Mouse (Mus musculus) heart, embryonic 10.5 days (tissue): ENCODE data around the gene Cfap299. TPM values are rescaled to one million over a fixed set of nuclear protein-coding genes. Genes with fewer than 3 reads are reported as not detected.

Source experiments
- DNase-seq: peaks from one replicate; pipeline ENCODE4 v3.0.0-alpha.2; 2017; ENCODE audit warnings: low spot score
- H3K27ac ChIP-seq: fragments of 300-500 bp; sonication (generic); 2 replicates; pipeline ENCODE4 v1.5.1; 2016; ENCODE audit warnings: mild to moderate bottlenecking
- H3K27me3 ChIP-seq: fragments of 300-500 bp; sonication (generic); 2 replicates; pipeline ENCODE4 v1.6.1; 2016; ENCODE audit warnings: mild to moderate bottlenecking; ENCODE audit not compliant: poor library complexity, insufficient read depth, severe bottlenecking
- H3K36me3 ChIP-seq: fragments of 300-500 bp; sonication (generic); 2 replicates; pipeline ENCODE4 v1.6.1; 2016; ENCODE audit warnings: mild to moderate bottlenecking, moderate library complexity
- H3K4me1 ChIP-seq: fragments of 300-500 bp; sonication (generic); 2 replicates; pipeline ENCODE4 v1.6.1; 2016; ENCODE audit warnings: mild to moderate bottlenecking
- H3K4me3 ChIP-seq: fragments of 300-500 bp; sonication (generic); 2 replicates; pipeline ENCODE4 v1.5.1; 2016; ENCODE audit warnings: mild to moderate bottlenecking, moderate library complexity
- H3K9me3 ChIP-seq: fragments of 300-500 bp; sonication (generic); 2 replicates; pipeline ENCODE4 v1.6.1; 2016; ENCODE audit warnings: mild to moderate bottlenecking, moderate library complexity
- WGBS: fragments of 180-500 bp; shearing (Covaris S2); methylation state at CpG from one replicate; pipeline ENCODE4 v1.1.7; 2016; 5-methylcytosine and 5-hydroxymethylcytosine counted together
- polyA plus RNA-seq: library from polyadenylated mRNA; unstranded; fragments of >200 nt; fragmentation: Nextera tagmentation; extraction: Ambion mirVana; gene quantifications from 2 replicates; pipeline ENCODE4 v1.2.1, GENCODE M21; 2016

The Cfap299 gene
- polyA plus RNA-seq, 1 experiment from 2014 or later: 0.68 TPM

DNA sequence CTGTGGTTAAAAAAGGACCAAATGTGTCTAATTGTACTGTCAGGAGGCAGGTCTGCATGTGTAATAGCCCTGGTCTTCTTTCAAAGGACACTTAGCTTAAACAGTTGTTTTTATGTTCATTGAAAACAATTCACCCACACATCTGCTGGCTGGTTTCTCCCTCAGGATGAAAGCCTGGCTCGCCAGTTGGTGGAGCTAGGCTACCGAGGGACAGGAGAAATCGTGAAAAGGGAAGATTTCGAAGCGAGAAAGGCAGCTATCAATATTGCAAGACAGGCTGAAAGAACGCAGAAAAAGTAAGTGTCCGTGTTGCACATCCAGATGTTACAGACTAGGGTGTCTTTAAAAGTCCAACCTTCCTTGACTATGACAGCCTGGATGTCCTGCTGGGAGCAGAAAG lies 17.0 kb downstream of the Cfap299 start:
- Histone ChIP-seq H3K27me3 (no peaks in the 10 kb centered on the region), H3K36me3 (no peaks in the 10 kb centered on the region), H3K27ac (no peak overlapping the region), H3K9me3 (no peaks in the 10 kb centered on the region), H3K4me1 (no peaks in the 10 kb centered on the region), H3K4me3 (no peak overlapping the region)
- DNase-seq: no peak
- WGBS: 81% methylated on average over 7 of the region's 7 CpGs

DNA sequence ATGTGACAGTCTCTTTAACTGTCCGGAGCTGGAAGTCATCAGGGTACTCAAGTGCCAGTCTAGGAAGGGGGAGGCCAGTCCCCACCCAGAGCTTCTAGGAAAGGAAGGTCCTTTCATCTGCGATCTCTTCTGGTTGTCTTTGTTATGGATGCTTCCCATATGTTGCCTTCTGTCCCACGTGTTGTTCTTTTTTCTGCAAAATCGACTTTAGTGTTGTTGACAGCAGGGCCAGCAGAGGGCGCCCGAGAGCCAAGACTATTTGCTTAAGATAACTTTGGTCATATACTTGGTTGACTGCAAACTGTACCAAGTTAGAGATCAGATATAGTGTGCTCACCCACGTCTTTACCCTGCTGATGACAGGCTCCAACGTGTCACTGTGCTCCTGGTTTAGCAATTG lies 19.5 kb downstream of the Cfap299 start:
- no peaks in the 10 kb centered on the region for H3K9me3 ChIP-seq
- 17% methylated on average over 8 of the region's 8 CpGs for WGBS
- H3K4me3 ChIP-seq: no peak overlapping the region
- no peak overlapping the region for H3K27ac ChIP-seq
- H3K27me3 ChIP-seq: no peaks in the 10 kb centered on the region
- DNase-seq: no peak
- no peaks in the 10 kb centered on the region for H3K4me1 ChIP-seq
- H3K36me3 ChIP-seq: no peaks in the 10 kb centered on the region

DNA sequence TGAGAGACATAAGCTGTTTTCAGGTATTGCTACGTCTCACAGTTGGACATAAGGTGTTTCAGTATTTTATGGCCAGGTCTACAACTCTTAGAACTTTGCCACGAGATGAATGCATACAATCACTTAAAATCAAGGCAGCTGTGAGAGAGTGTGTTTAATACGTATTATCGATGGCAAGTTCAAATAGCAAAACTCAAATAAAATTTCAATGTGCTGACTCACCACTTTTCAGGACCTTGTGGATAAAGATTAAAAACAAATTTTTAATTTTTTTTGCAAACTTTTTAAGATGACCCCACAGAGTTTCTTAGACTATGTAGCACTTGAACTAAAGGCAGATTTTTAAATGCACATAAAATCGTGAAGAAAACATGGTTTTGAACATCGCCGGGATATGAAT lies 30.8 kb downstream of the Cfap299 start:
- WGBS: 90% methylated on average over 7 of the region's 7 CpGs
- H3K27me3 ChIP-seq: no peaks in the 10 kb centered on the region
- H3K4me1 ChIP-seq: no peaks in the 10 kb centered on the region
- H3K36me3 ChIP-seq: no peaks in the 10 kb centered on the region
- DNase-seq: no peak
- no peaks in the 10 kb centered on the region for H3K9me3 ChIP-seq
- H3K27ac ChIP-seq: no peak overlapping the region
- no peak overlapping the region for H3K4me3 ChIP-seq

DNA sequence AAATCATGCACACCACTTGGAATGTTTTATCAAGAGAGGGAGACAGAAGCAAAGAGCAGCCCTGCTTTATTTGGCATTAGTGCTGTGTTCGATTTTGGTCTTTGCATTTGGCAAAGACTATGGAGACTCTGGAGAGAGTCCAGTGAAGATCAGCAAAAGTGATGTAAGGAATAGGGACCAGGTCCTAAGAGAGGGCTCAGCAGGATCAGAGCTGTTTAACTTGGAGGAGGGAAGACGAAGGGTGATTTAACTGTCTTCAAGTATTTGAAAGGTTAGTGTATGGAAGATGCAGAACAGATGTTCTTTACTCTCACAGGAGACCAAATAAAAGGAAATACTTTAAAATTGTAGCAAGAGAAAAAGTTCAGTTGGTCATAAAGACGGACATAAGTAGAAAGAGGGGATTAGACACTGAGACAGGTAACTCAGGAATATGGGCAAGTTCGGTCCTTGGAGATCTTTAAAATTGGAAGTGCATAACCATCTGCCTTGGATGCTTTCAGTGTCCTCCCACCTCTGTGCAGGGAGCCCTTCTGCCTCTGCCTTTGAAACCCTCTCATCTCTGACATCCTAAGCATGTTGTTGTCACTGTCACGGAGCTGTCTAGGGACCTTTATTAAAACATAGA lies 31.8 kb downstream of the Cfap299 start:
- Histone ChIP-seq H3K4me1 (no peaks in the 10 kb centered on the region), H3K9me3 (no peaks in the 10 kb centered on the region), H3K27me3 (no peaks in the 10 kb centered on the region), H3K27ac (no peak overlapping the region), H3K4me3 (no peak overlapping the region), H3K36me3 (no peaks in the 10 kb centered on the region)
- DNase-seq: no peak
- WGBS: 81% methylated on average over 5 of the region's 5 CpGs

DNA sequence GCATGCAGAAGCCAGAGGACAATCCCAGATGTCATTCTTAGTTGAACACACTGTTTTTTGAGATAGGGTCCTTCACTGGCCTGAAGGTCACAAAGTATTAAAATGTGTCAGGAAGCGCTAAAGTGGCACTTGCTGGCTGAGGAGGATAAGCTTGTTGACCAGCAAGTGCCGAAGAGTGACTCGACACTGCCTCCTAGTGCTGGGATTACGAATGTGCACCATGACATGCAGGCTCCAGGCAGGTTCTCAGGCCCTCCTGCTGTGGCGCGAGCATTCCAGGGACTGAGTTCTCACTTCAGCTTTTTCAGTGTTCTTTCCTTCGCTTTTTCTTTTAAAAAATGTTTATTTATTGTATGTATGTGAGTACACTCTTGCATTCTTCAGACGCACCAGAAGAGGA lies 34.3 kb downstream of the Cfap299 start:
- H3K27ac ChIP-seq: no peak overlapping the region
- H3K36me3 ChIP-seq: no peaks in the 10 kb centered on the region
- WGBS: 40% methylated on average over 8 of the region's 8 CpGs
- no peak for DNase-seq
- no peak overlapping the region for H3K4me3 ChIP-seq
- no peaks in the 10 kb centered on the region for H3K27me3 ChIP-seq
- no peaks in the 10 kb centered on the region for H3K9me3 ChIP-seq
- H3K4me1 ChIP-seq: no peaks in the 10 kb centered on the region

DNA sequence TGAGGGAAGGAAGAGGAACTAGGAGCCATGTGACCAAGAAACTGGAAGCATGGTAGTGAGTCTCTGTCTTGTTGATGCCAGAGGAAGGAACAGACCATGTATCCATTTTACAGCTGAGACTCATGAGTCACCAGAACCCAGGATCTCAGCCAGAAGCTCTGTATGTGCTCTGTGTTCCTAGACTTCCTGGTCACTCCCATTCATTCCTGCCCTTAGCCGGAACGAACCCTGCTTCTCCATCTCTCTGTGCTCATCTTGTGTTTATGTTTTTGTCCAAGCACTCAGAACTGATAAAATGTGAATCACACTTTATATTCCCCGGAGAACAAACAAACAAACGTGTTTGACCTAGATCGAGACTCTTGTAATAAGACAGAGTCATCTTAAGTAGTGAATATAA lies 36.2 kb downstream of the Cfap299 start:
- no peaks in the 10 kb centered on the region for H3K27me3 ChIP-seq
- H3K36me3 ChIP-seq: no peaks in the 10 kb centered on the region
- no peaks in the 10 kb centered on the region for H3K9me3 ChIP-seq
- DNase-seq: no peak
- no peak overlapping the region for H3K4me3 ChIP-seq
- no peak overlapping the region for H3K27ac ChIP-seq
- H3K4me1 ChIP-seq: no peaks in the 10 kb centered on the region
- 75% methylated on average over 5 of the region's 5 CpGs for WGBS

DNA sequence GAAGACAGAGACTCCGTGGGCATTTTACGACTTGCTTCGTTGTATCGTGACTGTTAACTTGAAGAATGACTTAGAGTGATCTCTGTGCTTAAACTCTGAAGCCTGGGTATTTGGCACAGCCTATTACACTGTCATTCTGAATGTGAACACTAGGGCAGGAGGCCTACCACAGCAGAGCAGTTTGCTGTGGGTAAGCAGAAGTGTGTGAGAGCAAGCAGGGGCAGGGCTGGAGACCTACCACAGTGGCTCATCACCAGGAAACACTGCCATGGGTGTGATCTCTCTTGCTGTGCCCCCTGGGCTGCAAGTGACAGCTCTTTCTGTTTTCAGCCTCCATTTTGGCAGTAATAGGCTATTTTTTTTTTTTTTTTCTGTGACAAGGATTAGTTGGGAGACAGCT lies 39.7 kb downstream of the Cfap299 start:
- H3K4me3 ChIP-seq: no peak overlapping the region
- 70% methylated on average over 4 of the region's 4 CpGs for WGBS
- no peaks in the 10 kb centered on the region for H3K27me3 ChIP-seq
- no peak for DNase-seq
- H3K9me3 ChIP-seq: no peaks in the 10 kb centered on the region
- no peaks in the 10 kb centered on the region for H3K4me1 ChIP-seq
- H3K27ac ChIP-seq: no peak overlapping the region
- no peaks in the 10 kb centered on the region for H3K36me3 ChIP-seq

DNA sequence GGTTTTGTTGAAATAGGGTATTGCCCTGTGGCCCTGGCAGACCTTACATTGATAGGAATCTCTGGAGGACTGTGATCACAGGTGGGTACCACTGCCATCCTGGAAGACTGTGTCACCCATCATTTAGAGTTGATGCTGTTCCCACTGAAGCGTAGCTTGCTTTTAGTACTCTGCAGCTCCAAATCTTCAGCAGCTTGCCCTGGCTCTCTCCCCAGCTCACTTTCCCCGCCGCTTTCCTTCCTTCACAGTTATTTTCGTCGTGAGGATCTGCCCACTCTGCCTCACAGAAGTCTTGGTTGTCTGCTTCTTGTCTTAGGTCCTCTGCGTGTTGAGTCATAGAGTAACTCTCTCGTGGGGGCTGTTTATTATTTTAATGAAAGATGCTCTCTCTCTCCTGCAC lies 40.3 kb downstream of the Cfap299 start:
- no peak overlapping the region for H3K27ac ChIP-seq
- H3K4me3 ChIP-seq: no peak overlapping the region
- no peaks in the 10 kb centered on the region for H3K4me1 ChIP-seq
- 61% methylated on average over 7 of the region's 7 CpGs for WGBS
- DNase-seq: no peak
- no peaks in the 10 kb centered on the region for H3K27me3 ChIP-seq
- H3K9me3 ChIP-seq: no peaks in the 10 kb centered on the region
- H3K36me3 ChIP-seq: no peaks in the 10 kb centered on the region

DNA sequence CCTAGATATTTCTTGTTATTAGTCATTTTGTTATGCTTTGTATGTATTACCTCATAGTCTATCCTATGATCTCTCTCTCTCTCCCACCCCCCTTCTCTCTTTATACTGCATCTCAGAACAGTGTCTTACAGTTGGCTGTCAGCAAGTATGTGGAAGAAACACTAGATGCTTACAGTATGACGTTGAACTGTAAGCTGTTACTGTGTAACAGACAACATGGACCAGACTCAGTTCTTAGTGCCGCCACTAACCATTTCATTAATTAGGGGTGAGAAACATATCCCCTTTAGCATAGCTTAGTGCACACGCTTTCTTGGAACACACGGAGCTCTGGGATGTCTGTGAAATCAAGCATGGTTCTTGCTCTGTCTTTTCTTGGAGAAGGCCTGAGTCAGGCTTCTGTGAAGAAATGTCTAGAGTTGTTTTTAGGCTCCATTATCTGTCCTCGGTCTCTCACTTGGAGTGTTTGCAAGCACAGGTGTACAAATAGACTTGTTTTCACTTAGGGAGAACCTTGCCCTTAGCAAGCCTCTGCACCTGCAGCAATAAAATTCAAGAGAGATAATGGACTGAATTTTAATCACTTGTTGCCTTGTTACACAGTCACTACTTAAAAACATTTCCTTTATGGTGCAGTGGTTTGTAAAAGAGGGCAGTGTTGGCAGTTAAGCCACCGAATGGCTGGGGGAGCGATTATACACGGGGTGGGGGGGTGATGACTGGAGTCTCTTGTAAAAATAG lies 47.1 kb downstream of the Cfap299 start:
- Histone ChIP-seq H3K4me1 (no peaks in the 10 kb centered on the region), H3K9me3 (no peaks in the 10 kb centered on the region), H3K4me3 (no peak overlapping the region), H3K27me3 (no peaks in the 10 kb centered on the region), H3K36me3 (no peaks in the 10 kb centered on the region), H3K27ac (no peak overlapping the region)
- WGBS: 82% methylated on average over 8 of the region's 8 CpGs
- no peak for DNase-seq

DNA sequence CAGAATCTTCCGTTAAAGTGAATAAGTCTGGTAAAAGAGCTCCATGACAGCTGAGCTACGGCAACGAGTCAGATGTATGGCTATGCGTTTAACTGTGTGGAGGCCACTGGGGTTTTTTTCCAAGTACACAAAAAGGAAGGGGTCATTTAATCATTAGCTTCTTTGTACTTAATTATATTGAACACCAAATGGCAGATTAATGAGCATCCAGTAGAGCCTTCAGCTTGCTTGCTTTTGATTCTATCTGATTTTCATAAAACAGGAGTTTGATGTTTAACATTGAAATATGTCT lies 47.6 kb downstream of the Cfap299 start:
- Histone ChIP-seq H3K27me3 (no peaks in the 10 kb centered on the region), H3K4me1 (no peaks in the 10 kb centered on the region), H3K36me3 (no peaks in the 10 kb centered on the region), H3K4me3 (no peak overlapping the region), H3K9me3 (no peaks in the 10 kb centered on the region), H3K27ac (no peak overlapping the region)
- WGBS: 83% methylated on average over 4 of the region's 4 CpGs
- no peak for DNase-seq

DNA sequence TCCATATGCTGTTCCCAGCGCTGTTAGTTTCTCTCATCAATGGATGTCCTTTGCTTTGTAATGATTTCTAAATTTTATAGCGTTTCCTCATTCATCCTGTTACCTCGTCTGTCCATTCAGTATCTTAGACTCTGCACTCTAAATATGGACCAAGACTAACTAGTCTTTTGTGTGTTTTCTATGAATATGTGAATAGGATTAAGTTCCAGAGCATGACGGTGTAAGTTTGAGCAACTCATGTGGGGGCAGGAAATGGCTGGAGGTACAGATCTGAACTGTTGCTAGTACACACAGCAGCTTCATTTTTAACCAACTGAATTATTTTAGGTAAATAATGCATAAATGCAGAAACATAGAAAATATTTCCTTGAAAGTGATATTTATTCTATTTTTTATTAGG lies 51.3 kb downstream of the Cfap299 start:
- no peak overlapping the region for H3K27ac ChIP-seq
- no peaks in the 10 kb centered on the region for H3K27me3 ChIP-seq
- H3K36me3 ChIP-seq: no peaks in the 10 kb centered on the region
- 82% methylated on average over 4 of the region's 4 CpGs for WGBS
- DNase-seq: no peak
- no peak overlapping the region for H3K4me3 ChIP-seq
- H3K4me1 ChIP-seq: no peaks in the 10 kb centered on the region
- H3K9me3 ChIP-seq: no peaks in the 10 kb centered on the region

DNA sequence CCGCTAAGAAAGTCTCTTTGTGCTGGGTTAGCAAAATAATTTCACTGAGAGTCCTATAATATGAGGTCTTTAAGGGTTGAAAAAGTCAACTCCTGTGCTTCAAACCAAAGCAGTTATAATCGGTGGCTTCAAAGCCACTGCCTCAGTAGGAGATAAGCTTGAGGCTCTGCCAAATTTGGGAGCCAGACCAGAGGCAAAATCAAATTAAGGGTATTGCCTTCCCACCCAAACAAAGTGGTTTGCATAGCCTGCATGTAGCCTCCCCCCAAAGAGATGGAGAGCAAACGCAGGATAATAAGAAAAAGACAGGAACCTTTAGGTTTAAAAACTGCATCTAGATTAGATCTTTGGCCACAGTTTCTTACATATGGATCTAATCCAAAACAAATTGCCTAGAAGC lies 58.0 kb downstream of the Cfap299 start:
- H3K36me3 ChIP-seq: no peaks in the 10 kb centered on the region
- H3K9me3 ChIP-seq: no peaks in the 10 kb centered on the region
- H3K27me3 ChIP-seq: no peaks in the 10 kb centered on the region
- H3K27ac ChIP-seq: no peak overlapping the region
- WGBS: 63% methylated on average over 3 of the region's 3 CpGs
- no peak for DNase-seq
- H3K4me1 ChIP-seq: no peaks in the 10 kb centered on the region
- no peak overlapping the region for H3K4me3 ChIP-seq

DNA sequence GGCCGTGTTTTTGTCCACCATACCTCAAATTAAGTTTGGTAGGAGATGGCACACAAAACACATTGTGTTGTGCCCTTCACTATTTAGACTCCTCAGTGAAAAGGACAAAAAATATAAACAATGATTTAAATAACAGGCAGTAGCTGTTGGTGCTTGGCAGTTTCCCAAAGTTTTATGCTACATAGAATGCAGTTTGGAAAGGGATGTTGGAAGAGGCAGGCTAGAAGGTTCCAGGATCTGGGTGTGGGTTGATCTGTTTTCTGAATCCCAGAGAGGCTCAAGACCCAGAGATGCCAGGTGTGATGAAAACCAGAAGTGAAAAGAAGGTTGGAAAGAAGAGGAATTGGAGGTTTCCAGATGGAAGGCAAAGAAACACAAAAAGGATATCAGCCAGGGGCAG lies 73.1 kb downstream of the Cfap299 start:
- WGBS: 71% methylated on average over 1 of the region's 1 CpGs
- DNase-seq: no peak

DNA sequence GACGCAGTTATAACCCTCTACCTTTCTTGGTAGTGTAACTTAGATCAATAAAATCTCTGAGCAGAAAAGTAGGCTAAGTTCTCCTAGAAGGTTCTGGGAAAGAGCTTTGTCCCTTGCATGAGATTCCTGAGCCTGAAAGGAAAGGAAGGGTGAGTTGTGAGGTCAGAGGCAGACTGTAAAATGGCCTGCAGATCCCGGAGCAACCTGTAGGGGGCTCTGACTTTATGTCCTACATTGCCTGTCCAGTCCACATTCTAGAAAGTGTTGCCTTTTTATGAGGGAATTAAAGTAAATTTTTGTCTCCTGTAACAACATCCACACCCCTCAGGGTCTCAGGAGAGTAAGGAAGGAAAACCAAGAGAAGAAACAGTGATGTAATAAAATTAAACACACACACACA lies 81.0 kb downstream of the Cfap299 start:
- 67% methylated on average over 2 of the region's 2 CpGs for WGBS
- no peak overlapping the region for H3K27ac ChIP-seq
- no peak for DNase-seq

More for the DNA sequence above, 73.1 kb downstream of the Cfap299 start:
- no peak overlapping the region for H3K27ac ChIP-seq
- H3K4me1 ChIP-seq: no peaks in the 10 kb centered on the region
- no peaks in the 10 kb centered on the region for H3K9me3 ChIP-seq
- no peak overlapping the region for H3K4me3 ChIP-seq
- no peaks in the 10 kb centered on the region for H3K27me3 ChIP-seq
- no peaks in the 10 kb centered on the region for H3K36me3 ChIP-seq

More for the DNA sequence above, 81.0 kb downstream of the Cfap299 start:
- Histone ChIP-seq H3K4me3 (no peak overlapping the region), H3K4me1 (no peaks in the 10 kb centered on the region), H3K36me3 (no peaks in the 10 kb centered on the region), H3K27me3 (no peaks in the 10 kb centered on the region), H3K9me3 (no peaks in the 10 kb centered on the region)
